Mouse (Mus musculus) forebrain, embryonic 14.5 days (tissue): ENCODE data around the gene Arl5c. TPM values are rescaled to one million over a fixed set of nuclear protein-coding genes. Genes with fewer than 3 reads are reported as not detected.

Source experiments
- ATAC-seq: fragments of 200-750 bp; cut with Nextera tagmentation; 2 replicates; pipeline ENCODE4 v1.8.0; 2017; ENCODE audit warnings: mild to moderate bottlenecking, moderate library complexity
- DNase-seq: peaks from one replicate; pipeline ENCODE4 v3.0.0-alpha.2; 2015; ENCODE audit warnings: low spot score
- H3K27ac ChIP-seq: fragments of 300-500 bp; sonication (generic); 2 replicates; pipeline ENCODE4 v1.5.1; 2014; ENCODE audit warnings: low read depth, mild to moderate bottlenecking, control low read depth, low read length, moderate library complexity
- H3K27me3 ChIP-seq: fragments of 300-500 bp; sonication (generic); replicated peaks from 2 replicates; pipeline ENCODE4 v1.6.1; 2014; ENCODE audit warnings: low read length, control low read depth, mixed read lengths; ENCODE audit not compliant: control insufficient read depth, insufficient read depth
- H3K36me3 ChIP-seq: fragments of 300-500 bp; sonication (generic); 2 replicates; pipeline ENCODE4 v1.6.1; 2014; ENCODE audit warnings: low read length, control low read depth; ENCODE audit not compliant: control insufficient read depth, insufficient read depth
- H3K4me1 ChIP-seq: fragments of 300-500 bp; sonication (generic); 2 replicates; pipeline ENCODE4 v1.6.1; 2014; ENCODE audit warnings: antibody characterized with exemption, low read length, control low read depth; ENCODE audit not compliant: control insufficient read depth, insufficient read depth
- H3K4me2 ChIP-seq: fragments of 300-500 bp; sonication (generic); 2 replicates; pipeline ENCODE4 v1.6.1; 2014; ENCODE audit warnings: mild to moderate bottlenecking, control low read depth, low read length
- H3K4me3 ChIP-seq: fragments of 300-500 bp; sonication (generic); 2 replicates; pipeline ENCODE4 v1.5.1; 2014; ENCODE audit warnings: low read depth, low read length, control low read depth
- H3K9ac ChIP-seq: fragments of 300-500 bp; sonication (generic); 2 replicates; pipeline ENCODE4 v1.6.1; 2014; ENCODE audit warnings: mild to moderate bottlenecking, low read length, control low read depth, moderate library complexity
- H3K9me3 ChIP-seq: fragments of 300-500 bp; sonication (generic); replicated peaks from 2 replicates; pipeline ENCODE4 v1.6.1; 2016; ENCODE audit warnings: low read length, control low read depth, mixed read lengths; ENCODE audit not compliant: control insufficient read depth
- WGBS: fragments of 180-500 bp; shearing (Covaris S2); extraction: QIAGEN DNeasy Blood & Tissue Kit; methylation state at CpG from one replicate; pipeline ENCODE4 v1.1.7; 2014; 5-methylcytosine and 5-hydroxymethylcytosine counted together
- polyA plus RNA-seq: library from polyadenylated mRNA; unstranded; fragments of >200 nt; fragmentation: Nextera tagmentation; extraction: Ambion mirVana; gene quantifications from 2 replicates; pipeline ENCODE4 v1.2.1, GENCODE M21; 2014

Arl5c gene
- polyA plus RNA-seq, 1 experiment from 2014 or later = 4.8 TPM

GRCm38 (mm10) chr11:98016177-98016576 lies 20.2 kb upstream of the Arl5c start:
- WGBS = 96% methylated on average over 5 of the region's 5 CpGs
- Histone ChIP-seq H3K27ac (no peak overlapping the region), H3K9ac (no peak overlapping the region), H3K4me2 (no peak overlapping the region), H3K4me3 (no peak overlapping the region), H3K27me3 (no peaks in the 10 kb centered on the region), H3K36me3 (peaks cover 54% of the 10 kb centered on the region), H3K4me1 (peaks cover 25% of the 10 kb centered on the region), H3K9me3 (no peaks in the 10 kb centered on the region)
- ATAC-seq (no peak), DNase-seq (no peak)

DNA sequence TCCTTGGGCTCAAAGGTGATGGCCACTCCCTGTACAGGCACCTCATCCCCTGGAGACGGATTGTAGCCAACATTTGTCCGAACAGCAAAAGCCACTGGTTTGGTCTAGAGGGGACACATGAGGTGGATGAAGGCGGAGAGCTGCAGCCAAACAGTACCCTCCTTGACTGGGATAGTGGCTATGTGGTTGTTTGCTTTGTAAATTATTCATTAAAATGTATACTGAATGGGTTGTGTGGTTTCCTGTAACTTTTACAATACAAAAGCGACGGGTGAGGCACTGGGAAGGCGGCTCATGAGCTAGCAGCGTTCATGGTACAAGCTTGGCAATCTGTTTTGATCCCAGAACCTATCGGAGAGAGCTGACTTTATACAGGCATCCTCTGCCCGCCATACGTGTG lies 16.9 kb upstream of the Arl5c start:
- Histone ChIP-seq H3K27ac (no peak overlapping the region), H3K9me3 (no peaks in the 10 kb centered on the region), H3K4me3 (no peak overlapping the region), H3K4me2 (no peak overlapping the region), H3K36me3 (peaks cover 81% of the 10 kb centered on the region), H3K9ac (no peak overlapping the region), H3K4me1 (no peaks in the 10 kb centered on the region), H3K27me3 (no peaks in the 10 kb centered on the region)
- 84% methylated on average over 10 of the region's 10 CpGs for WGBS
- no peak for DNase-seq
- no peak for ATAC-seq

DNA sequence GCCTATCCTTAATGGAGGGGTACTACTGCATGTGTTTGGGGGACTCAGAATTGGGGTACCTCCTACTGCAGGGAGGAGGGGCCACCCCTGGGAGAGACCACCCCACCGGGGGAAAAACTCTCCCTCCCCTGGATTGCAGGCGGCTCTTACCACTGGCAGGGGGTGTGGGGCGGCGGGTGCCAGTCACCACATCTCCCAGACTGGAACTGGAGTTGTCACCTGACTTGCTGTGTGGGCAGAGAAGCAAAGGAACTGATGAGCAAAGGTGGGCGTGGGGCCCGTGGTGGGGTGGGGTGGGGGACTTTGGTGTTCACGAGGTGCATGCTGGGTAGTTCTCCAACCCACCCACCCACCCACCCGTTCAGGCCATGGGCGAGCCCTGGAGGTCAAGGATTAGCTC lies 15.7 kb upstream of the Arl5c start:
- 80% methylated on average over 9 of the region's 9 CpGs for WGBS
- Histone ChIP-seq H3K4me3 (no peak overlapping the region), H3K4me1 (no peaks in the 10 kb centered on the region), H3K9ac (no peak overlapping the region), H3K4me2 (no peak overlapping the region), H3K36me3 (peaks cover 75% of the 10 kb centered on the region), H3K27me3 (no peaks in the 10 kb centered on the region), H3K27ac (no peak overlapping the region), H3K9me3 (no peaks in the 10 kb centered on the region)
- ATAC-seq (no peak), DNase-seq (no peak)

DNA sequence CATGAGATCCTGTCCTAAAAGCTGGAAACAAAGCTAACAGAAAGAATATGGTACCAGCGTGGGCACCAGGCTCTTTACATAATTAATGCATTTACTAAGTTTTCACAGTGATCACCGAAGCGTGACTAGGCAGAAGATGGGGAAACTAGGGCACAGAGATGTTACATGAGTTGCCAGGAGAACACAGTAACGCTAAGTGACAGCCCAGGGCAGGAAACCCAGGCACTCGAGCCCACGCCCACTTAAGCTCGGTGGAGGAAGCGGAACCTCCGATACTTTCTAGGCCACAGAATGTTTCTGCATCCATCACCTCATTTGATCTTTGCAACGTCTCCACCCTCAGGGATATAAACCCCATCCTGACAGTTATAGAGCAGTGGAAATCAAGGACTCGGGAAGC lies 12.1 kb upstream of the Arl5c start:
- H3K9ac ChIP-seq = no peak overlapping the region
- peaks cover 8% of the 10 kb centered on the region for H3K4me1 ChIP-seq
- H3K9me3 ChIP-seq = no peaks in the 10 kb centered on the region
- no peaks in the 10 kb centered on the region for H3K27me3 ChIP-seq
- no peak overlapping the region for H3K27ac ChIP-seq
- no peak overlapping the region for H3K4me2 ChIP-seq
- ATAC-seq = no peak
- 85% methylated on average over 11 of the region's 11 CpGs for WGBS
- no peak for DNase-seq
- no peak overlapping the region for H3K4me3 ChIP-seq
- peaks cover 77% of the 10 kb centered on the region for H3K36me3 ChIP-seq

GRCm38 (mm10) chr11:98005686-98006085 lies 9.7 kb upstream of the Arl5c start:
- 86% methylated on average over 10 of the region's 10 CpGs for WGBS
- DNase-seq = no peak
- no peak for ATAC-seq

DNA sequence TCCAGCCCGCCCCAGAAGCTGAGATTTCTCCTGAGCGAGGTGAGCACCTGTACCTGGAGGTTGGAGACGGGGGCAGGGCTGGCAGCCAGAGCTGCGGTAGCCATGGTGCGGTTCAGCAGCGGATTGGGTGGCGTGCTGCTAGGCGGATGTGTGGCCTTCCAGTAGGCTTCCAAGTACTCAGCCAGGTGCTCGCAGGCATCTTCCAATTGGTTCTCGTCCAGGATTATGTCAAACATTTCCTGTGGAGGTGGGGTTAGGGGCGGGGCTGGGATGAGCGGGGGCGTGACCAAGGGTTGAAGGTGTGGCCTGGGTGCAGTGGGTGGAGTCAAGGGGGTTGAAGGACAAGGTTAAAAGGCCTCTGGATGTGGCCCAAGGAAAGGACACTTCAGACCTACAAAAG lies 9.1 kb upstream of the Arl5c start:
- Histone ChIP-seq H3K4me2 (no peak overlapping the region), H3K9ac (no peak overlapping the region), H3K9me3 (no peaks in the 10 kb centered on the region), H3K4me3 (no peak overlapping the region), H3K36me3 (peaks cover 58% of the 10 kb centered on the region), H3K27me3 (peaks cover 3% of the 10 kb centered on the region; the same call in 1 of the 2 replicates), H3K27ac (no peak overlapping the region), H3K4me1 (peaks cover 15% of the 10 kb centered on the region)
- 47% methylated on average over 13 of the region's 13 CpGs for WGBS
- no peak for ATAC-seq
- DNase-seq = no peak

More at GRCm38 (mm10) chr11:98005686-98006085, 9.7 kb upstream of the Arl5c start:
- Histone ChIP-seq H3K36me3 (peaks cover 64% of the 10 kb centered on the region), H3K27ac (no peak overlapping the region), H3K9ac (no peak overlapping the region), H3K9me3 (no peaks in the 10 kb centered on the region), H3K4me2 (no peak overlapping the region), H3K4me3 (no peak overlapping the region), H3K27me3 (peaks cover 3% of the 10 kb centered on the region; the same call in 1 of the 2 replicates), H3K4me1 (peaks cover 15% of the 10 kb centered on the region)

GRCm38 (mm10) chr11:98004161-98004560 lies 8.2 kb upstream of the Arl5c start:
- DNase-seq (no peak), ATAC-seq (no peak)
- peaks cover 15% of the 10 kb centered on the region for H3K4me1 ChIP-seq
- no peak overlapping the region for H3K27ac ChIP-seq
- no peak overlapping the region for H3K4me3 ChIP-seq
- H3K4me2 ChIP-seq = no peak overlapping the region
- no peaks in the 10 kb centered on the region for H3K9me3 ChIP-seq
- H3K36me3 ChIP-seq = peaks cover 50% of the 10 kb centered on the region
- no peak overlapping the region for H3K9ac ChIP-seq
- WGBS = 60% methylated on average over 8 of the region's 8 CpGs
- H3K27me3 ChIP-seq = peaks cover 3% of the 10 kb centered on the region; the same call in 1 of the 2 replicates

GRCm38 (mm10) chr11:98003171-98003671 lies 7.2 kb upstream of the Arl5c start:
- Histone ChIP-seq H3K36me3 (peaks cover 40% of the 10 kb centered on the region), H3K4me2 (peak overlapping the region; percentile 20; the same call in 1 of the 2 replicates), H3K4me3 (no peak overlapping the region), H3K9ac (peak overlapping the region; percentile 45), H3K4me1 (peaks cover 15% of the 10 kb centered on the region), H3K27me3 (peaks cover 3% of the 10 kb centered on the region; the same call in 1 of the 2 replicates), H3K9me3 (no peaks in the 10 kb centered on the region), H3K27ac (no peak overlapping the region)
- peak; percentile 45 for ATAC-seq
- 19% methylated on average over 17 of the region's 17 CpGs for WGBS
- peak; percentile 58 for DNase-seq

GRCm38 (mm10) chr11:98002627-98003026 lies 6.6 kb upstream of the Arl5c start:
- DNase-seq (peak; percentile 80), ATAC-seq (peak; percentile 30; the same call in 1 of the 2 replicates)
- Histone ChIP-seq H3K9me3 (no peaks in the 10 kb centered on the region), H3K4me1 (peaks cover 15% of the 10 kb centered on the region), H3K27me3 (peaks cover 3% of the 10 kb centered on the region; the same call in 1 of the 2 replicates), H3K4me2 (peak overlapping the region; percentile 20; the same call in 1 of the 2 replicates), H3K4me3 (no peak overlapping the region), H3K9ac (peak overlapping the region; percentile 45), H3K27ac (no peak overlapping the region), H3K36me3 (peaks cover 34% of the 10 kb centered on the region)
- 12% methylated on average over 12 of the region's 12 CpGs for WGBS
